Mouse (Mus musculus) thymus, postnatal 10 days (tissue): ENCODE measurements around the gene Dnah12.
"Not testable (repeated sequence)": the region's sequence is repeated elsewhere in the genome, so short reads cannot be mapped to it uniquely, and the experiment has no call there.

Experiments
- DNase-seq, 2 experiments: peaks; one replicate each; pipeline ENCODE4 v3.0.0; 2021; ENCODE audit warnings: low spot score in 2 of 2

Gene Dnah12

DNA sequence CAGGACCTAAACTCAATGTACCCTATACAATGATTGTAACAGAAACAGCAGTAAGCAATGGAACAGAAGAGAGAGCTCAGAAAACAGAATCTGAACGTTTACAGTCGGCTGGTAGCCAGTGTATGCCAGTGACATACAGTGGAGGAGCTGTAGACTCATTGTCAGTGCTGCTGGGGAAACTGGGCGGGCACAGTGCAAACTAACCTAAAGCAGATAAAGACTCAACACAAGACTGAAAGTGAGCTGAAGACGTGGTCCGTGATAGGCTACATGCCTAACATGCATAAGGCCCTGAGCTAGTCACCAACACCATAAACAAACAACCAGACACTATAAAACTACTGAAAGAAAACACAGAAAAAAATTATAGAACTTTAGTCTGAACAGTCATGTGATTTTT lies 188.6 kb downstream of the Dnah12 start:
- DNase-seq = no peak

DNA sequence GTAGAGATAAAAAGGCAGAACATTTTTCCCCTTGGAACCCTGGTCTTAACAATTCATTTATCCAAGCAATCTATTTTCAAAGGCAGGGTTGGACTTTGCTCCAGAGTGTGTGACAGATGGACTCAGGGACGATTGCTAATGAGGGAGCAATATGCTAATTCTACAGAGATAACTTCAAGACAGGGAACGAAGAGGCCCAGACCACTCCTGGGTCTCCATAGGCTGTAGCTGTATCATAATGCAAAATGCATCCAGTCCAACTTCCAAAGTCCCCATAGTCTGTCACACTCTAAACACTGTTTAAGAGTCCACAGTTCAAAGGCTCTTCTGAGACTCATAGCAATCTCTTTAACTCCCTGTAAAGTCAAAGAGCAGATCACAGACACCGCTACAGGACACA lies 194.2 kb downstream of the Dnah12 start:
- no peak for DNase-seq

DNA sequence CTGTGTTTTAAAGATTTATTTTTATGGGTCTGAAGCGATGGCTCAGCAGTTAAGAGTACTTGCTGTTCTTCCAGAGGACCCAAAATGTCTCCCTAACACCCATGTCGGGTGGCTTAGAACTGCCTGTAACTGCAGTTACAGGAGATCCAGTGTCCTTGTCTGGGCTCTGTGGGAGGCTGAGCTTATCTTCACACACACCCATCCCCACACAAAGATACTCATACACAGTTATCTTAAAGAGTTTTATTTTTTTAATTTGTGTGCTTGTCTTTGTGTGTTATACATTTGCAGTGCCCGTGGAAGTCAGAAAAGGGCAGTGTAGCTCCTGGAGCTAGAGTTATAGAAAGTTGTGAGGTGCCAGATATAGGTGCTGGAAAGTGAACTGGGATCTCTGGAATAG lies 197.7 kb downstream of the Dnah12 start:
- DNase-seq = no peak

DNA sequence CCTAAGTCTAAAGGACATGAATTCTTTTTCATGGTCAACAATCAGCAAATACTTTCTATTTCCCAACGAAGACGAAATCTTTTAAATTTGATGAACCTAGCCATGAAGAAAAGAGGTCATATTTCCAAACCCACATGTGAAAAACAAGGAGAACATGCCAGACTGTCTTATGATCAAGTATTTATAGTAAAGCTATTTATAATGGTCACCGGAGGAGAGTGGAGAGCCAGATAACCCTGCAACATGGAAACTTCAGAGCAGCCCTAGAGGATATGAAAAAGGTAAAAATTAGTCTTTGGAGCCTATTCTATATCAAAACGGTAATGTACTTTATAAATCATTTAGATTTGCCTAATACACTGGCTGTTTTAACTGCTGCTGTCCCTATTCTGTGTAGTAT lies 201.3 kb downstream of the Dnah12 start, which contains the start of gene Asb14:
Gene Asb14, plus strand, starts transcription at position 166 of the 400 bp plus-strand sequence.
- no peak for DNase-seq

- DNase-seq = no peak
Measured at GRCm38 (mm10) chr14:26899490-26899889, 206.4 kb downstream of the Dnah12 start.

GRCm38 (mm10) chr14:26900893-26901292 lies 207.8 kb downstream of the Dnah12 start:
- DNase-seq = no peak

DNA sequence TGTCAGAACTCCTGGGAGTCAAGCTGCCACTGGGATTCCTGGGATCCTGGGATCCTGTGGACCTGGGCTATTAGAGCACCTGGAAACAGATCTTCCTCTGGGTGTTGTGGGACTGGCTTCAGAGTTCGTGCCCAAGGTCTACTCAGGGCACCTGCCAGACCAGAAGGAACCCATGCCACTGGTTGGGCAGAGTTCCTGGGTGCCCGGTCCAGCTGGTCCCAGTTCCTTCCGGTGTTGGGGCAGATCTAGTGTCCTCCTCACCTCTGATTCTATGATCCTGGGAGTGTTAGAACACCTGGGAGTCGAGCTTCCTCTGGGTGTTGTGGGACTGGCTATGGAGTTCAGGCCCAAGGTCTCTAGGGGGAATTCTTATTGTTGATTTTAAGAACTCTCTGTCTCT lies 214.3 kb downstream of the Dnah12 start:
- DNase-seq = no peak

GRCm38 (mm10) chr14:26910461-26910860 lies 217.4 kb downstream of the Dnah12 start:
- not testable (repeated sequence) for DNase-seq

GRCm38 (mm10) chr14:26911201-26911600 lies 218.1 kb downstream of the Dnah12 start:
- DNase-seq = no peak

DNA sequence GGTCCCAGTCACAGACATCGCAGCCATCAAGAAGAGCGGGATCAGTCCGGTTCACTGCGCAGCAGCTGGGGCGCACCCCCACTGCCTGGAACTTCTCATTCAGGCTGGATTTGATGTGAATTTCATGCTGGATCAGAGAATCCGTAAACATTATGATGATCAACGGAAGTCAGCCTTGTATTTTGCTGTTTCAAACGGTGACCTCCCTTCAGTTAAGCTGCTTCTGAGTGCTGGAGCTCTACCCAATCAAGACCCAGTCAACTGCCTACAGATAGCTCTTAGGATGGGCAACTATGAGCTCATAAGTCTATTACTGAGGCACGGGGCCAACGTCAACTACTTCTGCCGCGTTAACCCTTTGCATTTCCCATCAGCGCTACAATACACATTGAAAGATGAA lies 218.8 kb downstream of the Dnah12 start:
- DNase-seq = no peak

- no peak for DNase-seq
Measured at GRCm38 (mm10) chr14:26913681-26914268, 220.7 kb downstream of the Dnah12 start.

GRCm38 (mm10) chr14:26919310-26919709 lies 226.2 kb downstream of the Dnah12 start:
- no peak for DNase-seq

DNA sequence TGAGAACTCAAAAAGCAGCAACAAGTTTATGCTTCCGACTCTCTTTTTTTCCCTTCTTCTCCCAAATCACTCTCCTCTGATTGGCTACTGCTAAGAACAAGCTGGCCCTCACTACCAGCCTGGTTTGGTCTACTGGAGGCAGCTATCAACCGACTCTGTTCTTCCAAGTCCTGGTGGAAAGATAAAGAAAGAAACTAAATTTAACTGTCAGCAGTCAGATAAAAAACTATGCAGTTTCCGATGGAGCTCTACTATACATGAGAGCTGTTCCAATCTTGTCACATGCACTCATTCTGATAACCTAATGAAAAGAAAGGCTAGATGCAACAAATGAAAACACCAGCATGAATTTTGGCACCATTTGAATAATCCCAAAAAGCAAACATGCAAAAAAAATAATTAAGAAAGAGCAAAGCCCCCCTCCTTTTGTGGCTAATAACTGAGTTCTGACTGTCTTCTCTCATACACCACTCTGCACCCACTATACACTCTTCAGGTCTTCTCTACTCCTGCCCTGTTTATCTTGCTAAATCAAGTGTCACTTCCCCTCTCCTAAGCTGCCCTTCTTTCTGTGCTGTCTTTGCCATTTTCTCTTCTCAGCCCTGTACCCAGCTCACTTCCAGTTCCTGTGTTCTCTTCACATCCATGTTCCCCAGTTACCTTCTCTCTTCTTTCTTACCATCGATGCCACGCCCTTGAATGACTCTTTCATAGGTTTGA lies 230.8 kb downstream of the Dnah12 start:
- no peak for DNase-seq

GRCm38 (mm10) chr14:26934891-26935290 lies 241.8 kb downstream of the Dnah12 start:
- no peak for DNase-seq

DNA sequence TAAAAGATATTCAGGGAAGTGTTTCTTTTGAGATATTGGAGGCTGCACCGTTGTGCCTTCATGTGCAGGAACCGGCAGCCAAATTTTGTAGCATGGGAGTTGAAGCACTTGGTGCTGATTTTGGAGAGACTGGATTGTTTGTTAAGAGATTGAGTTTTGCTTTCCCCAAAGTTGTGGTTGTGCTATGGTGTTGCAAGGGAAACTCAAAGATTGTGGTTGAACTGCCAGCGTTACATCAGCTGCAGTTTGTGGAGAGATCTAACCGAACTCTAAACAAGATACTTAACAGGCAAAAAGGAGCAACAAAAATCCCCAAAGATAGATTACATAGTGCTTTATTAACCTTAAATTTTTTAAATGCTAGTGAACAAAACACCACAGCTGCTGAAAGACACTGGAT lies 242.5 kb downstream of the Dnah12 start:
- no peak for DNase-seq
